Mouse (Mus musculus) stomach, postnatal 0 days (tissue): ENCODE results near the gene D630045J12Rik. TPM values are rescaled to one million over a fixed set of nuclear protein-coding genes. Genes with fewer than 3 reads are reported as not detected.

ENCODE experiments used
- ATAC-seq: fragments of 200-750 bp; cut with Nextera tagmentation; 2 replicates; pipeline ENCODE4 v1.8.0; 2017; ENCODE audit not compliant: low FRiP score, low TSS enrichment
- DNase-seq: peaks from one replicate; pipeline ENCODE4 v3.0.0-alpha.2; 2016; ENCODE audit warnings: low spot score
- H3K27ac ChIP-seq: fragments of 300-500 bp; sonication (generic); replicated peaks from 2 replicates; pipeline ENCODE4 v1.5.1; 2014; ENCODE audit warnings: mild to moderate bottlenecking, control low read depth
- H3K27me3 ChIP-seq: fragments of 300-500 bp; sonication (generic); 2 replicates; pipeline ENCODE4 v1.6.1; 2014; ENCODE audit warnings: low read length; ENCODE audit not compliant: control insufficient read depth, insufficient read depth
- H3K36me3 ChIP-seq: fragments of 300-500 bp; sonication (generic); 2 replicates; pipeline ENCODE4 v1.6.1; 2014; ENCODE audit warnings: low read length, mixed read lengths; ENCODE audit not compliant: control insufficient read depth, insufficient read depth
- H3K4me1 ChIP-seq: fragments of 300-500 bp; sonication (generic); replicated peaks from 2 replicates; pipeline ENCODE4 v1.6.1; 2014; ENCODE audit warnings: antibody characterized with exemption; ENCODE audit not compliant: control insufficient read depth, insufficient read depth
- H3K4me2 ChIP-seq: fragments of 300-500 bp; sonication (generic); replicated peaks from 2 replicates; pipeline ENCODE4 v1.6.1; 2014; ENCODE audit warnings: low read depth, mild to moderate bottlenecking, control low read depth, moderate library complexity
- H3K4me3 ChIP-seq: fragments of 300-500 bp; sonication (generic); 2 replicates; pipeline ENCODE4 v1.5.1; 2014; ENCODE audit warnings: low read depth, low read length, control low read depth
- H3K9ac ChIP-seq: fragments of 300-500 bp; sonication (generic); 2 replicates; pipeline ENCODE4 v1.6.1; 2014; ENCODE audit warnings: mild to moderate bottlenecking, low read length, control low read depth, mixed read lengths
- H3K9me3 ChIP-seq: fragments of 300-500 bp; sonication (generic); 2 replicates; pipeline ENCODE4 v1.6.1; 2016; ENCODE audit warnings: low read length; ENCODE audit not compliant: control insufficient read depth
- CTCF ChIP-seq: IDR thresholded peaks from 2 replicates; pipeline ENCODE4 v1.5.1; 2016; ENCODE audit warnings: antibody characterized with exemption, low read depth, mild to moderate bottlenecking, moderate library complexity
- EP300 ChIP-seq: optimal IDR thresholded peaks from 2 replicates; pipeline ENCODE3; 2016; ENCODE audit warnings: antibody characterized with exemption
- WGBS: fragments of 180-500 bp; shearing (Covaris S2); extraction: QIAGEN DNeasy Blood & Tissue Kit; methylation state at CpG from one replicate; pipeline ENCODE4 v1.1.7; 2014; 5-methylcytosine and 5-hydroxymethylcytosine counted together
- polyA plus RNA-seq: library from polyadenylated mRNA; unstranded; fragments of >200 nt; fragmentation: Nextera tagmentation; extraction: Ambion mirVana; gene quantifications from 2 replicates; pipeline ENCODE4 v1.2.1, GENCODE M21; 2015

Gene D630045J12Rik
- polyA plus RNA-seq, 1 experiment from 2014 or later, result 0.70 TPM

GRCm38 (mm10) chr6:38165385-38165784, 88.4 kb downstream of the D630045J12Rik start:
- ATAC-seq (no peak), DNase-seq (no peak)
- H3K27me3 ChIP-seq, result no peaks in the 10 kb centered on the region
- no peaks in the 10 kb centered on the region for H3K4me1 ChIP-seq
- H3K36me3 ChIP-seq, result no peaks in the 10 kb centered on the region; the same call in 1 of the 2 replicates
- no peak overlapping the region for H3K4me3 ChIP-seq
- no peak overlapping the region for H3K9ac ChIP-seq
- WGBS, result 71% methylated on average over 6 of the region's 6 CpGs
- H3K27ac ChIP-seq, result no peak overlapping the region
- TF ChIP-seq EP300, result no peak
- H3K4me2 ChIP-seq, result no peak overlapping the region
- H3K9me3 ChIP-seq, result no peaks in the 10 kb centered on the region

DNA sequence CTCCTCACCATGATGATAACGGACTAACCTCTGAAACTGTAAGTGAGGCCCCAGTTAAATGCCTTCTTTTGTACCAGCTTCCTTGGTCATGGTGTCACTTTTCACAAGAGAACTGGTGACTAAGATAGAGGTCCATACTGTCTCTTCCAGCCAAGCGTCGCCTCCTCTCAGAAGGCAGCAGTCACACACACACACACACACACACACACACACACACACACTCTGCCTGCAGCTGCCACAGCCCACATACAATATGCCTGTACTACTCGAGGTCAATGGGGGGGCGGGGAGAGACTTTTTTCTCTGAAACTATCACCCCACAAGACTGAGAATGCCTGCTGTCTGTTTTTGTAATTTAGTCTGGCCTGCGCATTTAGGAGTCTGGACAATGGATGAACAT, 89.1 kb downstream of the D630045J12Rik start:
- no peak overlapping the region for H3K27ac ChIP-seq
- no peak for TF ChIP-seq CTCF
- no peak for TF ChIP-seq EP300
- no peak overlapping the region for H3K4me2 ChIP-seq
- H3K27me3 ChIP-seq, result no peaks in the 10 kb centered on the region
- DNase-seq (no peak), ATAC-seq (no peak)
- H3K9me3 ChIP-seq, result no peaks in the 10 kb centered on the region
- H3K4me1 ChIP-seq, result no peaks in the 10 kb centered on the region
- H3K9ac ChIP-seq, result no peak overlapping the region
- 88% methylated on average over 6 of the region's 6 CpGs for WGBS
- no peaks in the 10 kb centered on the region; the same call in 1 of the 2 replicates for H3K36me3 ChIP-seq
- H3K4me3 ChIP-seq, result no peak overlapping the region

DNA sequence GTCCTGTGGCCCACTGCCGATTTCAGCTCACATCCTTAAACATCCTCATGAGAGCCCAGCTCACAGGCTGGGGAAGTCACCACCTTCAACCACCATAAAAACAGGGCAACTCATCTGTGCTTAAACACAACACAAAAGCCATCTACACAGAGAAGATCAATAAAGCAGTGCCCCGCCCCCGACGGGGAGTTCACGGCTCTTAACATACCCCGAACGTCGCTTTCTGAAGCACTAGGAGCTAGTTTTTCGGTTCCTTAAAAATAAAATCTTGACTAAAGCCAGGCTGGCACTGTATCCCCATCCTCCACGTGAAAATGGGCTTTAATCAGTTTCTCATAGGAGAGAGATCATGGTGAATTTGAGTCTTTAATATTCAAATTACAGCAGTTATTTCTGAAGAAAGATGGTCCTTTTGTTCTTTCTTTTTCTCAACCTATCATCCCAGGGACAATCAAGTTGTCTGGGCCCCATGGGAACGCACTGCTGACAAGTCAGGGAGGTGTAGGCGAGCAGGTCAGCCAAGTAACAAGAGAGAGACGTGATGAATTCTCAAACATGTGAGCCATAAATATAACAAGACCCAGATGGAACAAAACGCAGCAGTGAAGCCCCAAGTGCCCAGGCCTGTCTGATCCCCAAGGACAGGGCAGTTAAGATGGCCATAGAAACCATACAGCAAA, 90.8 kb downstream of the D630045J12Rik start:
- Histone ChIP-seq H3K4me1 (no peaks in the 10 kb centered on the region), H3K4me2 (no peak overlapping the region), H3K9ac (no peak overlapping the region), H3K27me3 (no peaks in the 10 kb centered on the region), H3K9me3 (no peaks in the 10 kb centered on the region), H3K36me3 (no peaks in the 10 kb centered on the region), H3K4me3 (no peak overlapping the region), H3K27ac (no peak overlapping the region)
- WGBS, result 63% methylated on average over 14 of the region's 14 CpGs
- no peak for TF ChIP-seq EP300
- no peak for TF ChIP-seq CTCF
- no peak for DNase-seq
- ATAC-seq, result no peak

- TF ChIP-seq EP300 (no peak), CTCF (no peak)
- no peaks in the 10 kb centered on the region for H3K4me1 ChIP-seq
- no peak overlapping the region for H3K4me3 ChIP-seq
- no peaks in the 10 kb centered on the region for H3K27me3 ChIP-seq
- no peak overlapping the region for H3K9ac ChIP-seq
- no peaks in the 10 kb centered on the region for H3K36me3 ChIP-seq
- no peak for DNase-seq
- WGBS, result 74% methylated on average over 2 of the region's 2 CpGs
- no peak overlapping the region for H3K27ac ChIP-seq
- no peaks in the 10 kb centered on the region for H3K9me3 ChIP-seq
- no peak overlapping the region for H3K4me2 ChIP-seq
- no peak for ATAC-seq
These were observed 93.3 kb downstream of the D630045J12Rik start for GRCm38 (mm10) chr6:38160556-38160955.

DNA sequence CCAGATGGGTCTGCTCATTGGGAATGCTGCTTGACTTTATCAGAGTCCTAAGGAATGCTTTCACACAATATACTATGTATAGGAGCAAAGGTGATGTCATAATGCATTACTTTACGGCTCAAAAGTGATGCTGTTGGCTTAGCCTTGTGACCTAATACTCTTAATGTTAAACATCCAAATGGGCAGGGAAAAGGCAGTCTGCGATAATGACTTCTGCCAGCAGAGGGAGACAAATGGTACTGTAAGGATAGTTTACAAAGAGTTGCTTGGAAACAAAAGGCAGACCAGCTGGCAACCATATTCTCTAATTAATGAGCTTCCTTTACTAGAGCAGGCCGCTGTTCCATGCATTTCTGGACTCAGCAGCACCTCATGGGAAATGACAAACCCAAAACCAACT, 93.7 kb downstream of the D630045J12Rik start:
- Histone ChIP-seq H3K9me3 (no peaks in the 10 kb centered on the region), H3K4me2 (no peak overlapping the region), H3K27ac (no peak overlapping the region), H3K27me3 (no peaks in the 10 kb centered on the region), H3K36me3 (no peaks in the 10 kb centered on the region), H3K9ac (no peak overlapping the region), H3K4me1 (no peaks in the 10 kb centered on the region), H3K4me3 (no peak overlapping the region)
- 4% methylated on average over 3 of the region's 3 CpGs for WGBS
- ATAC-seq (peak; percentile 62; the same call in 1 of the 2 replicates), DNase-seq (peak; percentile 88)
- no peak for TF ChIP-seq EP300
- TF ChIP-seq CTCF, result peak; percentile 94

DNA sequence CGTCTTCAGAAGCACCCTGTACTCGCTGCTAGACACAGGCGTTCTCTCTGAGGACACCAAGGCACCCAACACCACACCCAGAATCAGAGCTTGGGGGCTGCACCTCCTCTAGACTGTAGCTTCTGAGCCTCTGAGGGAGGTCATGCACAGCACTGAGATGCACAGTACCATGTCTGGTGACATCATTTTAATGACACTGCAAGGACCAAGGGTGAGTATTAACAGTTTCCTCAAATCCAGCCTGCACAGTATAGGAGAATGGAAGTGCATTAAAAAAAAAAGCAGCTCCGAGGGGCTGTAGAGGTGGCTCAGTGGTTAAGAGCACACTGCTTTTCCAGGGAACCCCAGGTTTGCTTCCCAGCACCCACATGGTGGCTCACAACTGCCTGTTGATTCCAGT, 94.2 kb downstream of the D630045J12Rik start:
- Histone ChIP-seq H3K27ac (no peak overlapping the region), H3K9me3 (no peaks in the 10 kb centered on the region), H3K4me3 (no peak overlapping the region), H3K27me3 (no peaks in the 10 kb centered on the region), H3K36me3 (no peaks in the 10 kb centered on the region), H3K9ac (no peak overlapping the region), H3K4me2 (no peak overlapping the region), H3K4me1 (no peaks in the 10 kb centered on the region)
- 83% methylated on average over 4 of the region's 4 CpGs for WGBS
- TF ChIP-seq EP300, result no peak
- no peak for TF ChIP-seq CTCF
- ATAC-seq (no peak), DNase-seq (no peak)
